Mouse (Mus musculus) limb, embryonic 12.5 days (tissue): Measurements from ENCODE around the gene Surf2. TPM values are rescaled to one million over a fixed set of nuclear protein-coding genes. Genes with fewer than 3 reads are reported as not detected.

Source experiments
- ATAC-seq: fragments of 200-750 bp; cut with Nextera tagmentation; 2 replicates; pipeline ENCODE4 v1.8.0; 2017; ENCODE audit warnings: low read depth, moderate TSS enrichment; ENCODE audit not compliant: insufficient number of reproducible peaks, insufficient read depth, low FRiP score, low TSS enrichment
- H3K27ac ChIP-seq: fragments of 300-500 bp; sonication (generic); 2 replicates; pipeline ENCODE4 v1.5.1; 2016; ENCODE audit warnings: mild to moderate bottlenecking, moderate library complexity
- H3K27me3 ChIP-seq: fragments of 300-500 bp; sonication (generic); 2 replicates; pipeline ENCODE4 v1.6.1; 2016; ENCODE audit warnings: mild to moderate bottlenecking, moderate library complexity
- H3K36me3 ChIP-seq: fragments of 300-500 bp; sonication (generic); 2 replicates; pipeline ENCODE4 v1.6.1; 2016; ENCODE audit warnings: mild to moderate bottlenecking, moderate library complexity
- H3K4me1 ChIP-seq: fragments of 300-500 bp; sonication (generic); replicated peaks from 2 replicates; pipeline ENCODE4 v1.6.1; 2016
- H3K4me2 ChIP-seq: fragments of 300-500 bp; sonication (generic); 2 replicates; pipeline ENCODE4 v1.6.1; 2016; ENCODE audit warnings: mild to moderate bottlenecking, moderate library complexity
- H3K4me3 ChIP-seq: fragments of 300-500 bp; sonication (generic); replicated peaks from 2 replicates; pipeline ENCODE4 v1.5.1; 2016; ENCODE audit warnings: mild to moderate bottlenecking
- H3K9ac ChIP-seq: fragments of 300-500 bp; sonication (generic); replicated peaks from 2 replicates; pipeline ENCODE4 v1.6.1; 2016; ENCODE audit warnings: mild to moderate bottlenecking, moderate library complexity
- H3K9me3 ChIP-seq: fragments of 300-500 bp; sonication (generic); 2 replicates; pipeline ENCODE4 v1.6.1; 2016; ENCODE audit warnings: mild to moderate bottlenecking, moderate library complexity
- WGBS: fragments of 180-500 bp; shearing (Covaris S2); methylation state at CpG from one replicate; pipeline ENCODE4 v1.1.7; 2016; 5-methylcytosine and 5-hydroxymethylcytosine counted together
- polyA plus RNA-seq: library from polyadenylated mRNA; unstranded; fragments of >200 nt; fragmentation: Nextera tagmentation; extraction: Ambion mirVana; gene quantifications from 2 replicates; pipeline ENCODE4 v1.2.1, GENCODE M21; 2016

Surf2 gene
- polyA plus RNA-seq, 1 experiment from 2014 or later: 45.5 TPM

- Histone ChIP-seq H3K4me2 (no peak overlapping the region), H3K27ac (no peak overlapping the region), H3K9me3 (no peaks in the 10 kb centered on the region), H3K27me3 (no peaks in the 10 kb centered on the region), H3K4me1 (no peaks in the 10 kb centered on the region), H3K4me3 (no peak overlapping the region), H3K9ac (no peak overlapping the region), H3K36me3 (peaks cover 12% of the 10 kb centered on the region)
- 87% methylated on average over 3 of the region's 3 CpGs for WGBS
- ATAC-seq: no peak
Measured at GRCm38 (mm10) chr2:26943253-26943652, 27.1 kb downstream of the Surf2 start.

GRCm38 (mm10) chr2:26950411-26950810 is 34.2 kb downstream of the Surf2 start:
- H3K27me3 ChIP-seq: no peaks in the 10 kb centered on the region
- H3K27ac ChIP-seq: no peak overlapping the region
- no peak overlapping the region for H3K4me3 ChIP-seq
- no peak overlapping the region for H3K9ac ChIP-seq
- no peaks in the 10 kb centered on the region for H3K4me1 ChIP-seq
- no peak overlapping the region for H3K4me2 ChIP-seq
- 81% methylated on average over 2 of the region's 2 CpGs for WGBS
- H3K36me3 ChIP-seq: peaks cover 77% of the 10 kb centered on the region
- H3K9me3 ChIP-seq: no peaks in the 10 kb centered on the region
- no peak for ATAC-seq

GRCm38 (mm10) chr2:26951346-26951905 is 35.3 kb downstream of the Surf2 start:
- no peak overlapping the region for H3K4me2 ChIP-seq
- H3K9me3 ChIP-seq: no peaks in the 10 kb centered on the region
- H3K4me1 ChIP-seq: no peaks in the 10 kb centered on the region
- H3K27me3 ChIP-seq: no peaks in the 10 kb centered on the region
- peaks cover 86% of the 10 kb centered on the region for H3K36me3 ChIP-seq
- H3K9ac ChIP-seq: no peak overlapping the region
- no peak overlapping the region for H3K4me3 ChIP-seq
- H3K27ac ChIP-seq: no peak overlapping the region
- no peak for ATAC-seq
- 93% methylated on average over 8 of the region's 8 CpGs for WGBS

GRCm38 (mm10) chr2:26952193-26952592 is 36.0 kb downstream of the Surf2 start:
- no peak overlapping the region for H3K4me3 ChIP-seq
- WGBS: 93% methylated on average over 4 of the region's 4 CpGs
- no peaks in the 10 kb centered on the region for H3K27me3 ChIP-seq
- H3K4me2 ChIP-seq: no peak overlapping the region
- no peaks in the 10 kb centered on the region for H3K9me3 ChIP-seq
- no peak overlapping the region for H3K27ac ChIP-seq
- no peaks in the 10 kb centered on the region for H3K4me1 ChIP-seq
- H3K36me3 ChIP-seq: peaks cover 87% of the 10 kb centered on the region
- H3K9ac ChIP-seq: no peak overlapping the region
- ATAC-seq: no peak

- H3K9me3 ChIP-seq: no peaks in the 10 kb centered on the region
- H3K27ac ChIP-seq: no peak overlapping the region
- ATAC-seq: no peak
- H3K9ac ChIP-seq: no peak overlapping the region
- WGBS: 77% methylated on average over 8 of the region's 8 CpGs
- no peak overlapping the region for H3K4me3 ChIP-seq
- H3K4me1 ChIP-seq: no peaks in the 10 kb centered on the region
- H3K36me3 ChIP-seq: peaks cover 93% of the 10 kb centered on the region
- H3K4me2 ChIP-seq: no peak overlapping the region
- no peaks in the 10 kb centered on the region for H3K27me3 ChIP-seq
Measured at GRCm38 (mm10) chr2:26952866-26953265, 36.7 kb downstream of the Surf2 start.

GRCm38 (mm10) chr2:26954735-26955395 is 38.7 kb downstream of the Surf2 start:
- WGBS: 90% methylated on average over 2 of the region's 2 CpGs
- peaks cover 94% of the 10 kb centered on the region for H3K36me3 ChIP-seq

GRCm38 (mm10) chr2:26956811-26957487 is 40.8 kb downstream of the Surf2 start:
- H3K36me3 ChIP-seq: peaks cover 97% of the 10 kb centered on the region
- no peak overlapping the region for H3K4me3 ChIP-seq

More at GRCm38 (mm10) chr2:26954735-26955395, 38.7 kb downstream of the Surf2 start:
- no peaks in the 10 kb centered on the region for H3K27me3 ChIP-seq
- no peak for ATAC-seq
- no peaks in the 10 kb centered on the region for H3K4me1 ChIP-seq
- no peak overlapping the region for H3K9ac ChIP-seq
- H3K9me3 ChIP-seq: no peaks in the 10 kb centered on the region
- no peak overlapping the region for H3K4me3 ChIP-seq
- no peak overlapping the region for H3K4me2 ChIP-seq
- H3K27ac ChIP-seq: no peak overlapping the region

GRCm38 (mm10) chr2:26957488-26957859 is 41.3 kb downstream of the Surf2 start:
- no peak for ATAC-seq
- Histone ChIP-seq H3K4me2 (no peak overlapping the region), H3K36me3 (peaks cover 97% of the 10 kb centered on the region), H3K9ac (no peak overlapping the region), H3K9me3 (no peaks in the 10 kb centered on the region), H3K4me1 (peaks cover 6% of the 10 kb centered on the region), H3K4me3 (no peak overlapping the region), H3K27me3 (no peaks in the 10 kb centered on the region), H3K27ac (no peak overlapping the region)
- WGBS: 85% methylated on average over 2 of the region's 2 CpGs

More at GRCm38 (mm10) chr2:26956811-26957487, 40.8 kb downstream of the Surf2 start:
- Histone ChIP-seq H3K9me3 (no peaks in the 10 kb centered on the region), H3K4me1 (peaks cover 3% of the 10 kb centered on the region; the same call in 1 of the 2 replicates), H3K9ac (no peak overlapping the region), H3K4me2 (no peak overlapping the region), H3K27ac (no peak overlapping the region), H3K27me3 (no peaks in the 10 kb centered on the region)
- 93% methylated on average over 12 of the region's 12 CpGs for WGBS
- no peak for ATAC-seq

GRCm38 (mm10) chr2:26960756-26961155 is 44.6 kb downstream of the Surf2 start:
- H3K27ac ChIP-seq: no peak overlapping the region
- no peak for ATAC-seq
- 78% methylated on average over 4 of the region's 4 CpGs for WGBS

GRCm38 (mm10) chr2:26963923-26964723 is 48.0 kb downstream of the Surf2 start, which contains the start of gene Rexo4:
TSS of gene Rexo4 (minus strand) at chr2:26964386.
- peaks cover 32% of the 10 kb centered on the region for H3K36me3 ChIP-seq
- WGBS: under 1% methylated on average over 50 of the region's 50 CpGs
- peak within 1 kb of the TSS; percentile 70 for H3K4me3 ChIP-seq
- H3K27me3 ChIP-seq: no peaks in the 10 kb centered on the region
- peaks cover 5% of the 10 kb centered on the region; the same call in 1 of the 2 replicates for H3K9me3 ChIP-seq
- peak within 1 kb of the TSS; percentile 85 for H3K9ac ChIP-seq
- H3K4me1 ChIP-seq: peaks cover 20% of the 10 kb centered on the region
- peak within 1 kb of the TSS; percentile 73 for H3K4me2 ChIP-seq
- peak; percentile 93 for ATAC-seq
- H3K27ac ChIP-seq: peak within 1 kb of the TSS; percentile 98

More at GRCm38 (mm10) chr2:26960756-26961155, 44.6 kb downstream of the Surf2 start:
- Histone ChIP-seq H3K36me3 (peaks cover 64% of the 10 kb centered on the region), H3K9me3 (no peaks in the 10 kb centered on the region), H3K4me3 (no peak overlapping the region), H3K27me3 (no peaks in the 10 kb centered on the region), H3K4me1 (peaks cover 20% of the 10 kb centered on the region), H3K9ac (no peak overlapping the region), H3K4me2 (no peak overlapping the region)
